Mouse (Mus musculus) myocyte (in vitro differentiated cells): ENCODE results near the gene Tmem200a. TPM values are rescaled to one million over a fixed set of nuclear protein-coding genes. Genes with fewer than 3 reads are reported as not detected.

Source experiments
- H3K27me3 ChIP-seq: one replicate; pipeline ENCODE4 v1.6.1; 2011; ENCODE audit not compliant: control insufficient read depth, insufficient read depth, insufficient read length
- H3K36me3 ChIP-seq: one replicate; pipeline ENCODE4 v1.6.1; 2011; ENCODE audit not compliant: control insufficient read depth, insufficient read depth
- H3K4me2 ChIP-seq: one replicate; pipeline ENCODE4 v1.6.1; 2011; ENCODE audit warnings: low read depth, control low read depth
- H3K4me3 ChIP-seq: one replicate; pipeline ENCODE4 v1.5.1; 2011; ENCODE audit warnings: mild to moderate bottlenecking, control low read depth, moderate library complexity
- H3K79me2 ChIP-seq: one replicate; pipeline ENCODE4 v1.6.1; 2011; ENCODE audit not compliant: control insufficient read depth, insufficient read depth
- H3ac ChIP-seq: one replicate; pipeline ENCODE4 v1.6.1; 2011; ENCODE audit not compliant: control insufficient read depth, insufficient read length
- CEBPB ChIP-seq: IDR thresholded peaks from 2 replicates; pipeline ENCODE4 v1.6.1; 2011; ENCODE audit warnings: mild to moderate bottlenecking, moderate library complexity; ENCODE audit not compliant: poor library complexity, insufficient read depth, severe bottlenecking
- E2F4 ChIP-seq: IDR thresholded peaks from one replicate; pipeline ENCODE4 v1.6.1; 2011; ENCODE audit warnings: mild to moderate bottlenecking, control low read depth, moderate library complexity; ENCODE audit not compliant: insufficient read depth
- MAX ChIP-seq: IDR thresholded peaks from one replicate; pipeline ENCODE4 v1.6.1; 2011; ENCODE audit warnings: low read depth, mild to moderate bottlenecking, control low read depth
- MYOD1 ChIP-seq, 3 experiments: IDR thresholded peaks; one replicate each; pipeline ENCODE4 v1.6.1; 2011; ENCODE audit warnings: control low read depth in 2 of 3, low read depth in 2 of 3, mild to moderate bottlenecking in 2 of 3, moderate library complexity in 1 of 3; ENCODE audit not compliant: insufficient read length in 2 of 3, control insufficient read depth in 1 of 3
- MYOG ChIP-seq, 3 experiments: IDR thresholded peaks; one replicate each; pipeline ENCODE4 v1.6.1; 2011; ENCODE audit warnings: control low read depth in 2 of 3, low read depth in 2 of 3, mild to moderate bottlenecking in 2 of 3; ENCODE audit not compliant: insufficient read length in 2 of 3, control insufficient read depth in 1 of 3, insufficient read depth in 1 of 3
- POLR2A ChIP-seq: IDR thresholded peaks from one replicate; pipeline ENCODE4 v1.6.1; 2011; ENCODE audit warnings: low read depth, mild to moderate bottlenecking, control low read depth, moderate library complexity; ENCODE audit not compliant: insufficient read length
- POLR2AphosphoS2 ChIP-seq: IDR thresholded peaks from one replicate; pipeline ENCODE4 v1.6.1; 2011; ENCODE audit warnings: low read depth, control low read depth; ENCODE audit not compliant: insufficient read length
- REST ChIP-seq: IDR thresholded peaks from one replicate; pipeline ENCODE4 v1.6.1; 2011; ENCODE audit warnings: mild to moderate bottlenecking, control low read depth, moderate library complexity; ENCODE audit not compliant: insufficient read depth, insufficient read length
- SRF ChIP-seq: IDR thresholded peaks from one replicate; pipeline ENCODE4 v1.6.1; 2011; ENCODE audit warnings: low read depth; ENCODE audit not compliant: control insufficient read depth, insufficient read length
- TCF12 ChIP-seq: IDR thresholded peaks from one replicate; pipeline ENCODE4 v1.6.1; 2011; ENCODE audit warnings: mild to moderate bottlenecking, control low read depth; ENCODE audit not compliant: poor library complexity, insufficient read depth, severe bottlenecking
- TCF3 ChIP-seq: IDR thresholded peaks from one replicate; pipeline ENCODE4 v1.6.1; 2011; ENCODE audit warnings: low read depth, control low read depth; ENCODE audit not compliant: insufficient read length
- USF1 ChIP-seq: IDR thresholded peaks from one replicate; pipeline ENCODE4 v1.6.1; 2011; ENCODE audit warnings: low read depth, mild to moderate bottlenecking, control low read depth, moderate library complexity
- polyA plus RNA-seq: library from polyadenylated mRNA; unstranded; fragments of >200 nt; fragmentation: generic; extraction: Trizol; gene quantifications from one replicate; pipeline ENCODE4 v1.2.1, GENCODE M21; 2012; ENCODE audit warnings: missing spikeins

Gene Tmem200a
- polyA plus RNA-seq, 1 experiment = 1.4 TPM

- no peaks in the 10 kb centered on the region for H3K27me3 ChIP-seq
- H3K36me3 ChIP-seq = no peaks in the 10 kb centered on the region
- no peak overlapping the region for H3K4me2 ChIP-seq
- no peak overlapping the region for H3ac ChIP-seq
- H3K79me2 ChIP-seq = no peaks in the 10 kb centered on the region
- H3K4me3 ChIP-seq = no peak overlapping the region
- TF ChIP-seq SRF (no peak), REST (peak; percentile 98)
Observed at GRCm38 (mm10) chr10:26082081-26082480, 3.2 kb upstream of the Tmem200a start.

GRCm38 (mm10) chr10:26079678-26080077 is 826 bp upstream of the Tmem200a start:
- Histone ChIP-seq H3K4me3 (no peak overlapping the region), H3ac (no peak overlapping the region), H3K27me3 (no peaks in the 10 kb centered on the region), H3K4me2 (peak overlapping the region; percentile 65), H3K79me2 (no peaks in the 10 kb centered on the region), H3K36me3 (no peaks in the 10 kb centered on the region)
- TF ChIP-seq MAX (no peak), USF1 (no peak), MYOG (IDR thresholded peaks at IDR 0.05; ENCODE audit: control insufficient read depth in 1 of 3, insufficient read depth in 1 of 3, insufficient read length in 2 of 3, low read depth in 2 of 3) (no peak), SRF (no peak), REST (no peak), TCF12 (no peak), TCF3 (no peak), CEBPB (no peak), MYOD1 (IDR thresholded peaks at IDR 0.05; ENCODE audit: control insufficient read depth in 1 of 3, insufficient read length in 2 of 3, low read depth in 2 of 3) (no peak), E2F4 (no peak), POLR2AphosphoS2 (no peak), POLR2A (no peak)

GRCm38 (mm10) chr10:26077671-26078481 is 976 bp downstream of the Tmem200a start, which contains the start of gene Gm9767:
TSS of gene Gm9767 (plus strand) at chr10:26078255.
- Histone ChIP-seq H3K27me3 (no peaks in the 10 kb centered on the region), H3K4me2 (peak within 1 kb of the TSS; percentile 65), H3ac (peak within 1 kb of the TSS; percentile 64), H3K36me3 (no peaks in the 10 kb centered on the region), H3K4me3 (peak within 1 kb of the TSS; percentile 47), H3K79me2 (no peaks in the 10 kb centered on the region)
- TF ChIP-seq MYOG (IDR thresholded peaks at IDR 0.05; ENCODE audit: control insufficient read depth in 1 of 3, insufficient read depth in 1 of 3, insufficient read length in 2 of 3, low read depth in 2 of 3) (peak in 2 of 3 experiments; percentile 76 to 87), MYOD1 (IDR thresholded peaks at IDR 0.05; ENCODE audit: control insufficient read depth in 1 of 3, insufficient read length in 2 of 3, low read depth in 2 of 3) (peak in 2 of 3 experiments; percentile 31 to 83), SRF (no peak)

- Histone ChIP-seq H3K27me3 (no peaks in the 10 kb centered on the region), H3K4me3 (no peak overlapping the region)
Observed at GRCm38 (mm10) chr10:26076949-26077348, 1.9 kb downstream of the Tmem200a start.

GRCm38 (mm10) chr10:26071986-26072385 is 6.9 kb downstream of the Tmem200a start:
- no peaks in the 10 kb centered on the region for H3K79me2 ChIP-seq
- H3K4me2 ChIP-seq = no peak overlapping the region
- no peaks in the 10 kb centered on the region for H3K27me3 ChIP-seq
- H3K36me3 ChIP-seq = no peaks in the 10 kb centered on the region
- TF ChIP-seq TCF12 = no peak
- TF ChIP-seq POLR2A = no peak
- TF ChIP-seq MYOG (IDR thresholded peaks at IDR 0.05; ENCODE audit: control insufficient read depth in 1 of 3, insufficient read depth in 1 of 3, insufficient read length in 2 of 3, low read depth in 2 of 3) = no peak
- no peak for TF ChIP-seq TCF3
- no peak for TF ChIP-seq SRF
- no peak for TF ChIP-seq E2F4
- no peak for TF ChIP-seq POLR2AphosphoS2
- no peak for TF ChIP-seq REST
- TF ChIP-seq MAX = no peak
- no peak overlapping the region for H3K4me3 ChIP-seq
- H3ac ChIP-seq = no peak overlapping the region

More at GRCm38 (mm10) chr10:26076949-26077348, 1.9 kb downstream of the Tmem200a start:
- no peaks in the 10 kb centered on the region for H3K36me3 ChIP-seq
- no peak overlapping the region for H3ac ChIP-seq
- H3K79me2 ChIP-seq = no peaks in the 10 kb centered on the region
- no peak for TF ChIP-seq SRF
- no peak for TF ChIP-seq MAX
- no peak for TF ChIP-seq MYOD1 (IDR thresholded peaks at IDR 0.05; ENCODE audit: control insufficient read depth in 1 of 3, insufficient read length in 2 of 3, low read depth in 2 of 3)
- no peak for TF ChIP-seq E2F4
- TF ChIP-seq CEBPB = no peak
- TF ChIP-seq MYOG (IDR thresholded peaks at IDR 0.05; ENCODE audit: control insufficient read depth in 1 of 3, insufficient read depth in 1 of 3, insufficient read length in 2 of 3, low read depth in 2 of 3) = no peak
- no peak for TF ChIP-seq TCF12
- TF ChIP-seq TCF3 = no peak
- TF ChIP-seq POLR2A = no peak
- TF ChIP-seq USF1 = no peak
- no peak for TF ChIP-seq REST
- no peak for TF ChIP-seq POLR2AphosphoS2
- H3K4me2 ChIP-seq = peak overlapping the region; percentile 65
